Mouse (Mus musculus): ENCODE measurements at regions not wholly inside any gene's neighbourhood (a gene's known extent, or its start where the extent isn't known, plus 50 kb on each side); places are given as distances from the start of the nearest gene placed in this dataset.

DNA sequence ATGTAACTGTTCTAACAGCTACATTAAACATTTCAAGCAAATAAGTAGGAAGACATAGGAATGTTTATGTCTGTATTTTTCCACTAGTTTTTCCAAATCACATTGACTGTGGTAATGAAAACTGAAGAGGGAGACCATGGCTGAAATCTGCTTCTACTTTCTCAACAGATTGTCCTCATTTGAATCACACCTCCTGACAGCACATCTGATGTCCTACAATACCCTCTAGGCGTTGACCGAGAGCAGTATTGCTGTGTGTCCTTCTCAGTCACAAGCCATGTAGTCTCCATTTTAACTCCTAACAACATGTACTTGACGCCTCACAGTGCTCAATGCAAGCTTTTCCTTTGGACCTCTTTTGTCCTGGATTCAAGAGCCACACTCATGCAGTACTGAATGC lies 279.5 kb upstream of the Nmur2 start:
- TF ChIP-seq CTCF (IDR thresholded peaks at IDR 0.05; ENCODE audit: borderline replicate concordance, control insufficient read depth, extremely low read depth, insufficient read depth, low read length, poor library complexity) (no peak), POLR2A (IDR thresholded peaks at IDR 0.05; ENCODE audit: control insufficient read depth, extremely low read depth, insufficient read depth, low read length, poor library complexity) (no peak)

All from thymus, adult 2 months (tissue).